Mouse (Mus musculus) thymus, postnatal 36 days (tissue): ENCODE data around the gene Hdac9.

Experiments
- DNase-seq, 2 experiments: peaks; one replicate each; pipeline ENCODE4 v3.0.0; 2022; ENCODE audit warnings: mixed read lengths in 2 of 2

The Hdac9 gene

DNA sequence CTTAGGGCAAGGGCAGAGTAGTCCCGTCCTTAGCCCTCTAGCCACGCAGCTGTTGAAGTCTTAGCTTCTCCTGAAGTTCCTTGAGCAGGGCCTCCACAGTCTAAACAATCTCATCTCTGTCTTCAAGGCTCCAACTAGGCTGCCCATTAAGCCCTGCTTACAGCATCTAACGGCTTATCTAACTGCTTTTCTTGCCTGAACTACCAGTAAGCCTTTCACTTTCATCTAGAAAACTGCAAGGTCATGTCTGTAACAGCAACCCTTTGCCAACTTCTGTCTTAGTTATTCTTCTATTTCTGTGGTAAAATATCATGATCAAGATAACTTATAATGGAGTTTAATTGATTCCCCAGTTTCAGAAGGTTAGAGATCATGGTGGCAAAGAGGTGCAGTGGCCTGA is 704.7 kb downstream of the Hdac9 start:
- no peak for DNase-seq

DNA sequence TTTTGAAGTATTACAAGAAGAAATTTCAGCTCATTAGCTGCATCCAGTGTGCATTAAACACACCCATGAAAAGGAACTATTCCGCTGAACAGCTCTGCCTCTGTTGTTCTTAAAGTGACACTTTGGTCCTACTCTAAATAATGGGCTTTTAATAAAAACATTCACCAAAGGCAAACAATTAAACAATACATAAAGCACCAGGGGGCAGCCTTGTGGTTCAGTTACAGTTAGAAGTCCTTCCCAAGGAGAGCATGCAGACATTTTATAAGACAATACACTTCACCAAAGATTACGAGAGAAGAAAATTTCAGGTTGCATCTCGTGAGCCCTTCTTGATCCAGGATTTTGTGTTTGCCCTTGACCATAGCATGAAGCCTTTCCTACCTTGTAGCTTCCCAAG is 715.4 kb downstream of the Hdac9 start:
- DNase-seq: no peak

DNA sequence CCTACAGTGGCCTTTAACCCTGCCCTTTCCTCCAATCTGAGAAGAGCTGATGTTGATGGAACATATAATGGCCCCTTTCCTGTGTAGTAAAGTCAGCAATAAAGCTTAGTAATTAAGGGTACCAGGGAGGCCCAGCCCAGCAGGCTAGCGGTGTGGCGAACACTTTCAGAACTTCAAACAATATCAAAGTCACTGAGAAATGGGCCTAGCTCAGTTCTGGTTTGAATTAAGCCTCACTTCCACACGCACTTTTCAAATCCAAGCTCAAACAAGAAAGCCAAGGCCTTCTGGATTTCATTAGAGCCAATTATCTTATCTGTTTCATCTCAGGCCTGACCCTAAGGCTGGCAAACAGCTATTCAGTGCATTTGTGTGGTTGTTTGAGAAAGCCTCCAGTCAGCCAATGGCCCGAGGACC is 716.9 kb downstream of the Hdac9 start:
- DNase-seq: no peak

DNA sequence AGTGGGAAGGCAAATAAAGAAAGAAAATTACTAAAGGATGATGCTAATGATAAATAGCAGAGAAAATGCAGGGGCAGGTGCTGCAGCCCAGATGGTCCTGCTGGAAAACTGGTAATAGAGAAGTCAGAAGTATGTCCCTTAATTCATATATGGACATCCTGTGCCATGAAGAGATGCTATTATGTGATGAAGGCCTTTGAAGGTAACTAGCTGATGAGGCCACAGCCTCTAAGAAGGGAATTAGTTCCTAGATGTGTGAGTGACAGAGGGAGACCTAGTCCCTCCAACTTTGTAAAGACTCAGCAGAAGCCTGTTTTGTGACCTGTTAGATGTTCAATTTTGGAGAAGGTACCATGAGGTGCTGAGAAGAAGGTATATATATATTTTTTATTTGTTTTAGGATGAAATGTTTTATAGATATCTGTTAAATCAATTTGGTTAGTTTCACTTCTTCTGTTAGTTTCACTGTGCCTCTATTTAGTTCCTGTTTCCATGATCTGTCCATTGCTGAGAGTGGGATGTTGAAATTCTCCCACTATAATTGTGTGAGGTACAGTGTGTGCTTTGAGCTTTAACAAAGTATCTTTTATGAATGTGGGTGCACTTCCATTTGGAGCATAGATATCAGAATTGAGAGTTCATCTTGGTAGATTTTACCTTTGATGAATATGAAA is 721.6 kb downstream of the Hdac9 start:
- no peak for DNase-seq

DNA sequence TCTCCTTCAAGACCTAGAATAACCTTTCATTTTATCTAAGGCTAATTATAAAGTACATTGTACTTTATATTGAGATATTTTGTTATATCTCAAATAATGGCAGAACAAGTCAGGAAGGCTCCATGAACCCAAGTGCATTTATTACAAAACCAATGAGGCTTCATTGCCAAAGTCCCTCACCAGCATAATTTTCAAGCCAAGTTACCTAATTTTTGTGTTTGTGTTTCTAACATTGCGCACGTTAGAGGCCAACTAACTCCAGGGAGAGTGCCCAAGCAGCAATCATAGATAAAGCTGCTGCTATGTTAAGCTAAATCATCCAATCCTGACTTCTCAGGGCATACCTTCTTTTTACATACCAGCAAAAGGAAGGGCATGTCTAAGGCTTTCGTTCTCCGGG is 722.8 kb downstream of the Hdac9 start:
- no peak for DNase-seq

DNA sequence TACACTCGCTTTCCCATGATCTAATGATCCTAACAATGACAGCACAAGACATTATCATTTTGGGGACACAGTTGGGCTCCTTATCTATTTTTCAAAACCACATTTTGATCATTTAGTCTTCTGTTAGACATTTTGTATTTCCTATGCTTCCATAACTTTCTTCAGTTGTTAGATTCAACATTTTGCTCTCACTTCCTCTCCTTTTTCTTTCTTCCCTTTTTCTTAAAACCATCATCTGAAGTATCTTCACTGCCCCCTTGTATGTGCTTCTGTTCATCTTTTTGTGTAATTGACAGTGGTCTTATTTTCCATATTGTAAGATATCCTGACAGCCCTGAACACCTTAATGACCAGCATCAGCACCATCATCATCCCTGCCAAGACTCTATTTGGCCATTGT is 725.6 kb downstream of the Hdac9 start:
- no peak for DNase-seq

DNA sequence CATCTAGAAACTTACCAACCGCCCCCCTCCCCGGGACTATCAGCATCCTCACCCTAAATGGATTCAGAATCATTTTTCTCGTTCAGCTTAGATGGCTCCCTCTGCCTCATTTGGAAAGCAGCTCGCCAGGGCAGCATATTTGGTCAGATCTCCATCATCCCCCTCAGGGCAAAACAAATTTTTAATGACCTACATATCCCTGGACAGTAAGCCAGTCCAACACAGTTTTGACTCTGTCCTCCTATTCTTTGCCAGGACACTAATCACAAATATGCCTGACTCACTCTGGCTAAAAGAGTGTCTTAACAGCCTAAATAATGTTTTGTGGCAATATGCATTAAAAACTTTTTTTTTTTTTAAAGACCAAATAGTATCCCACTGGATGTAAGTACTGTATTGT is 738.0 kb downstream of the Hdac9 start:
- no peak for DNase-seq

DNA sequence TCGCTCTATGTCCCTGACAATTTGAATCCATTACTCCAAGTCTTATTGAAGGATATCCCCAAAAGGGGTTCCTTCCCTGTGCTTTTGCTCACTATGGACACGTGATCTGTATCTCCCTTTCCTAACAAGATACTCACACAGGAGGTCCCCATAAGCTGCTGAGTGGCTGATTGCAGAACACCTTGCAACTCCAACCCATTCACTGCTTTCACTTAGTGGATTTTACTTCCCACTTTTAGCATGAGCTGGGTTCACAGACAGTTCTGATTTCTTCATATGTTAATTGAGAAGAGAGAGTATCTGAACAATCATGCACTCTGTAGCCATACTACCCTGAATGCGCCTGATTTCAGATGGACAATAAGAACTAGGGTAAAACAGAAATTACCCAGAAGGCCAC is 740.1 kb downstream of the Hdac9 start:
- DNase-seq: no peak

DNA sequence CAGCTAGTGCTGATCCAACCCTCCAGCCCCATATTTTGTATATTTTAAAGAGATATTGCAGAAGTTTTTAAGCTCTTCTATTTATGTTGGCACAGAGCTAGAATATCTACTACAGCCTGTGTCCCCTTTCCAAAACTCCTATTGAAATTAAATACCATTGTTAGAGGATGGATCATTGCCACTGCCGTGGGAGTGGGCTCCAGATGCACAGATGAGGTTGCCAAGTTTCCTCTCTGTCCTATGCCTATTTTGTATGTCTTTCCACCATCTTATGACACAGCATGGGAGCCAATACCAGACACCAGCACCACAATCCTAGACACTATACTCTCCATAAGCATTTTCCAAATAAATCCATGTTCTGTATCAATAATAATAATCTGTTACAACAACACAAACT is 743.9 kb downstream of the Hdac9 start:
- no peak for DNase-seq

DNA sequence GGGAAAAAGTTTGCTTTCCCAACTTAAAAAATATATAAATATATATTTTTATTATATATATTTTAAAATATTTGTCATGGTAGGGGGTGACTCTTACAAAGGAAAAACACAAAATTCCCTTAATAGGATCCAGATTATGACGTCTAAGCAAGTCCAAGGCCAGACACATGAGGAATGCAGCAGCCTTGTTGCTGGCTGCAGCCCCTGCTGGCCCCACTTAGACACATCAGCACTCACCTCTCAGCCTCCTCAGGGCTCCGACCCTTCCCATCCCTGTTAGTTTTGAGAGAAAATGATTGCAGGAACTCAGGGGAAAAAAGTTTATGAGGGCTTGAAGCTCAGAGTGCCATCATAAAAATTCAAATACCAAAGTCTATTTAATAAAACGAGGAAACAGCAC is 746.3 kb downstream of the Hdac9 start:
- no peak for DNase-seq

DNA sequence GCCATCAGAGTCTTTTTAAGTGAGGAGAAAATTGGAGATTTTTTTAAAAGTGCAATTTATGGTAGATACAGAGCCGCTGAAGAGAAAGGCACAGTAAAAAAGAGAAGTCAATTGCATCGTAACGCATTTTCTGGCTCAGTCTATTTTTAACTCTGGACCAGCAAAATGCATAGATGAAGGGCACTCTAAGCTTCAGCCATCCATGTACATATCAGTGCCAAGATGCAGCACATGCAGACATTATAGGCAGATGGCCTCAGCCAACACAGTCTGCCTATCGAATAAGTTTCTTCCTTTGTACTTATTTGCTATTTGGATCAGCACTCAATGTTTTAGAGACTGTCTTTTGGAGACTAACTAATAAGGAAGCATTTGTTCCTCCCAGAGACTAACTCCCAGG is 751.2 kb downstream of the Hdac9 start:
- no peak for DNase-seq

DNA sequence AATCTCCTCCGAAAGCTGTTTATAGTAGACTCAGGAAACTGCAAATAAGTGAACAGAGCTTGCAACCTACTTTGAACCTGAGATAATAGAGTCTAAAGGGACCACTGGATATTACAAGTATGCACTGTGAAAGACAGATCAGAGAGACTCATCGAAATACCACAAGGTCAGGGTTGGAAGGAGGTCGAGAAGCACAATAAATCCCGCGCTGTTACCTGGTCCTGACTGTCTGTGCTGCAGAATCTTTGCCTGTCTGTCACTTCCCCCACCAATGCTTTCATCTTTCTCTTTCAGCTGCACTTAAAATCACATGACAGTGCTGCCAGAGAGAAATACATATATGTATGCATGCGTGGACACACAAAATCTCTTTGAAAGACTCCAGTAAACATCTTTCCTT is 760.6 kb downstream of the Hdac9 start:
- DNase-seq: no peak

DNA sequence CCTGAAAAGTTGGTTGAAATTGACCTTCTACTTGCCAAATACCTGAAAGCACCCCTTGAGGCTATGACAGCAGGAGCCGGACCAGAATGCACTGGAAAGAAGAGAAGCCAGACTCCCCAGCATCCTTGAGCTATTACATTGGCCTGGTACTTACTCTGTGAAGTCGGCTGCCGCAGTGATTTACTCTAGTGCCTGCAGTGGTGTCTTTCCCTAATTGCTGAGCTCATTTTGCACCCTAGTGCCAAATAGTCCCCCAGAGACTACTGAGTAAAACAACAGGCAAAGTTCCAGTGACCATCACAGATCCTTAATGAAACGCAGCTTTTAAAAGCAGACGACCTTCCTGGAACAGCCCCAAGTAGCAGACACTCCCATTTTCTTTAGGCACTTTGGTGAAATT is 761.2 kb downstream of the Hdac9 start:
- DNase-seq: no peak

DNA sequence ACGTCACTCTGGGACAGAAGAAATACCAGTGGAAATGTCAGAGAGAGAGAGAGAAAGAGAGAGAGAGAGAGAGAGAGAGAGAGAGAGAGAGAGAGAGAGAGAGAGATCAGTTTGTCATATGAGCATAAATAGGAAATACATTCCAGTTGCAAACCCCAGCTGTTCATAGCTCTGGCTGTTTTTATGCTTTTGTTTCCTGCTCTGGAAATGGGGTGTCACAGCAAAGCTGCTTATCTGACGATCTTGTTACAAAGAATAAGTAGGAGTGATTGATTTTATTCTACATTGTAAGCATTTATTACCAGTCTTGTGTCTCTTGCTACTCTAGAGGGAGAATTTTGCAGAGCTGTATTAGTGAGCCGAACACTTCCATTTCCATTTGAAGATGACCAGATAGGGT is 762.1 kb downstream of the Hdac9 start:
- no peak for DNase-seq

DNA sequence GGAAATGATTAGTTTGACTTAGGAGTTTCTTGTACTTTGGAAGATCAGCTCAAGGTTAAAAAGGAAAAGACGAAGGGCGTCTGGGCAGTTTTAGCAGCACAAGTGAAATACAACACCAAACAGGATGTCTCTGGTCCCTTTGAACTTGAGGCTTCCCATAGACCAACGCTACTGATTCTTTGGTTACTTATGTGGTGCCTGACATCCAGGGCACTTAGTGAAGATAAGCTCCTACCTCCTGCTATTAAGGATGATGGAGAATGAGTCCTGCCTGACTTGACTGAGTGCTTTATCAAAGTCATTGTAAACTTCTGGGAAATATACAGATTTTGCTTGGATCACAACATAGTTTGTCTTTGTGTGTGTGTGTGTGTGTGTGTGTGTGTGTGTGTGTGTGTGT is 765.6 kb downstream of the Hdac9 start:
- DNase-seq: no peak

DNA sequence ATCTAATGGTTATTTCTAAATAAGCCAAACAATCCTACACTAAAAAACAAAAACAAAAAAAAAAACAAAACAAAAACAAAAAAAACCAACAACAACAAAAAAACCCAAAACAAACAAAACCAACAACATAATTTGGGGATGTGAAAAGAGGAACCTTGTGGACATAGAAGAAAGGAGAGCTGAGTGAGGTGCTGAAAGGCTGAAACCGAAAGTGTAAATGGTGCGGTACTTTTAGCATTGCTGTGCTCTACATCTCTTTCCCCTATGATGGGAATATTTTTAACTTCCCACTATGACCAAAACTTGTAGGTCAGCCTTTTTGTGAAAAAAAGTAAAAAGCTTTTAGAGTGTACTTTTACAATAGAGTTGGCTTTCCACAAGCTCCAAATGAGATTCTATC is 774.2 kb downstream of the Hdac9 start:
- no peak for DNase-seq

DNA sequence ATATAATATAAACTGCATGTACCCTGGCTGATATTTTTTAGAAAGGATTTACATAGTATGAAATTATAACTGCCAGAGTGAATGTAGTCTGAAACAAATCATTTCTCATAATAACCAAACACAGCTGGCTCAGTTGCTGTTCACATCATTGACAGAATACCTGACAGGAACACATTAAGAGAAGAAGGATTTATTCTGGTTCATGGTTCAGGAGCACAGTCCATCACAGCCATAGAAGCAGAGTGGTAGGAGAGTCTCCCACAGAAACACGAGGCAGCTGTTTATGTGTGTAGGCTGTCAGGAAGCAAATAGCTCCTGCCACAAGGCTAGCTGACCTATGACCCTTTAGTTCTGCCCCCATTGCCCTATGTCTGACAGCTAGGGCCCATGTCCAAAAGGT is 803.6 kb downstream of the Hdac9 start:
- no peak for DNase-seq

DNA sequence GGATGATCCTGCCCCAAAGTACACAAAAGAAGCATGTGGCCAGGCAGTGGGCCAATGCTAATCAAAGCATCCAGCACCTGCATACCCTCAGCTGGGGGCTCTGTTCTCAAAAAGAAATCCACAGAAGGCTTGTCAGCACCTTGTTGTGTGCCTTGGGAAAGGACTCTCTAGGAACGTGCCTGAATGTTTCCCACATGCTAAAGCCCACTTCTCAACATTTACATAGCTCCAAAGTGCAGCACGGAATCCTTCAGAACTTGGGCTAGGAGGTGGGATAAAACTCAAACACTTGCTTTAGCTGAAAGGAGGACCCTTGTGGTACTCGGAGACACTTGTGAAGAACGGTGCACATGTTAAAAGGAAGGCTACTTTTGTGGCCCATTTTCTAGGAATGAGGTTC is 823.9 kb downstream of the Hdac9 start:
- DNase-seq: no peak

DNA sequence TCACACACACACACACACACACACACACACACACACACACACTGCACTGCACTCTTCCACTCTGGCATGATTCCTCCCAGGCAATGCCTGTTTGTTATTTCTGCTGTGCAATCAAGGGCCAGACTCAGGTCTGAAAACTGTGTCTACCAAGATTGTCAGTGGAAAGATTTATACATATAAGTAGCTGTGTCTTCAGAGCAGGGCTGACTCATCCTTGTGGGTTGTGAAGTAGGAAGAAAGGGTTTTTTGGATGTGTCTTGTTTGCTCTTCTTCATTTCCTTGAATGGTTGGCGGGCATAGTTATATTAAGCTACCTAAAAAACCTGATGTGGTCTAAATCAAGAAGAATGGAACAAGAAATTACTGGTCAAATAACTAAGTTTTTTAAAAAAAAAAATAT is 825.0 kb downstream of the Hdac9 start:
- DNase-seq: no peak

DNA sequence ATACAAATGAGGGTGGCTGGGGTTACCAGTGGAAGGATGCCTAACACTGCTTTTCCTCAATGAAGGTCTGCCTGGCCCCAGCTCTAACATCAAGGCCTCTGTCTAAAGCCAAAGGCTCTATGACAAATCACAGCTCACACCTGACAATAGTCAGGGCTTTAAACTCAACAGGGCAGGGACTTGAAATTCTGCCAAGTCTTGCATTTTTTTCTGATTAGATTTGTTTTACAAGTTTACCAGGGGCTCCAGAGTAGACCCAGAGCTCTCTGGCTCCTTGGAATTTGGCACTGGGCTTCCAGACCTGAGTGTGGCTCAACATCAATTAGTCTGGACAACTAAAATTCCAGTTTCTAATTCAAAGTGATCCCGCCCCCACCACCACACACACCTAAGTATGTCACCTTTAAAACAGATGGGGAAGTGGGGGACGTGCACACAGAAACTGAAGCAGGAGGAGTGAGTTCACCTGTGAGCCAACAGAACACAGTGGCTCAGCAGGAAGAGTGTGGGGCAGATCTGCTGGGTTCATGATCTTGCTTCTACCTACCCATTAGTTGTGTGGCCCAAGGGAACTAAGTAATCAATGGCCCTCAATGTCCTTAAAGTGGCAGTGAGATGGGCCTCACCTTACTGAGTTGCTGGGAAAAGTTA is 829.5 kb downstream of the Hdac9 start:
- no peak for DNase-seq

DNA sequence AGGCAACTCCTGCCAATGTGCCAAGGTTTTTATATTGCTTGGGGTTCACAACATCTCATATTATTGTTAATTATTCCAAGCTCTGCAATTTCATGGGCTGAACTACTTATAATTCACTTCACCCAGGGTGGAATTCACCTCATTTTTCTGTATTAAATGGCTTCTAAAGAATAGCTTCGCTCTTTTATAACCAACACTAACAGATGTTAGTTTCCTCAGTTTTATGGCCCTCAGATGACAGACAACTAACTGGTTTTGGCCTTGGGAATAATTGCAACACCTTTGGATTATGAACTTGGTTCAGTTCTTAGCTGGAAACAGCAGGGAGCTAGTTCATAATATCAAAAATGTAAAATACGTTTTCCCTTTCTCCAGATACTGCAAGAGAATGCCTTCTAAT is 839.9 kb downstream of the Hdac9 start:
- DNase-seq: no peak

DNA sequence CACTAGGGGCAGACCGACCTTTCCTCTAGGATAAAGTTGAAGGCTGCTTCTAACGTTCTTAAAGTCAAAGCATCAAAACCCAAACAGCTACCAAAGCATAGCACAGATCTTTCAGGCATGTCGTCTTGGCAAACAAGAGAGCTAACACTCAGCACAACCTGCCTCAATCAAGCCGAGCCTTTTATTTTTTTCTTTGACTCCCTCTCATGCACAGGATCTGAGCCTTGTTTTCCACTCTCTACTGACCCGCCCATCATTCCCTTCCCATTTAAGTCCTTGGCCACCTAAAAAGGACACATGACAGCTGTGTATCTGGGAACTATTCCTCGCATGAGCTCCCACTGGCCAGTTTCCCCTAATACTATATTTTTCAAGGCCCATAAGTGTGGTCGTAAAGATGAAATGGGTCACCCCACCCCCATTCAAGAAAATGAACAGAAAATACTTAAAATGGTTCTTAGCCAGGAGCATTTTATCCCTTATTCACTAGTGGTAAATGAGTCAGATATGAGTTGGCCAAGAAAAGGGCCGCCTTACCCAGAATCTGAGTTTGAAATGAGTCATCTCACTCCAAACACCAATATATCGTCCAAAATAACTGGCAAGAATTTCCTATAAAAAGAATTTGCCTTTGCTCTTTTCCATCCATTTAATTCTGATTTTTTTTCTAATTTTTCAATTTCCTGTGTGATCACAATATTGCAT is 840.9 kb downstream of the Hdac9 start:
- DNase-seq: no peak

DNA sequence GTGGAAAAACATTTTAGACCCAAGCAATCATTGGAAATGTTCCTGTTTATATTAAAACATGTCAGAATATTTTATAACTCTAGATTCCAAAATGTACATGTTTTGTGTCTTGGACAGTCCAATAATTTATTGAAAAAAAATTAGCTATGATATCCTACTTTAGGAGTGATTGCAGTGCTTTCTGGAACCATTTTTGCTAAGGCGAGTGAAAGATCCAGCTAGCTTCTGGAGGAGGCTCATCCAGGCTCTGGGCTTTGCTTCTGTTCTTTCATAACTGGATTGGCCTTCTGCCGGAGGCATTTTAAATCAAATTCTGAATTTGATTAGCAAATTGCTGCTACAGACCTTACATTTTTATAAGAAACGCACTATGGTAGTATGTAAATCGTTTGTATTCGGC is 864.4 kb downstream of the Hdac9 start:
- DNase-seq: no peak

DNA sequence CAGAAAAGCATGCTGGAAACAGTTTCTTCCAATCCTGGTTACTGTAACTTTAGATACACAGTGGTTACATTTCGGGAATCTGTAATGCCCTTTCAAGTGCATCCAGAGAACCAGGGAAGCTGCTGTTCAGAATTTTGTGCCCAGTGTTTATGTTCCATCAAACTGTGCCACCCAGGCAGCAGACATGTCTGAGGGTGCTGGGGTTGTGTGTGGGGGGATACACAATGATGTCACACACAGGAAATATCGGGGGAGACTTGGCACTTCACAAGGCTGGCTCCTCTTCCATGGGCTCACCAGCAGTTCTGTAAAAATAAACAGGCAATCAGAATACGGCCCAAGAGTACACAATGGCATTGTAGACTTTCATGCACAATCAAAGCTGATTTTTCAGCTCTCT is 864.9 kb downstream of the Hdac9 start:
- DNase-seq: no peak

DNA sequence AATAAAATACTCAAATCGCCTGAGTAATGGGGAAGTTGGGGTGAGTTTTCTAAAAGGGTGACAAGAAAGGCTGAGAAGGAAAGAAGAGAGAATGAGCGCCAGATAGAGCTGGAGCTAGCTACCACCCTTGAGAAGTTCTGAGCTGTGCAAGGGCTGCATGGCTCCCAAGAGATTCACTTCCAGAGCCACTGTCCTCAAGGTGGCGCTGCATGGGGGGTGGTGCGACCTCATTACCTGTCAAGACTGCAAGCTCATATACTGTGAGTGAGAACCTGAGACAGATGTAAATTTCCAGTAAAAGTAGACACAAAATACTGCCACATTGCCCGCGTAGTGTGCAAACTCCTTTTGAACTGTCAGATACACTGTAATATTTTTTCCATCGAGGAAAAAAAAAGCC is 865.8 kb downstream of the Hdac9 start:
- peak; percentile 10 to 12 for DNase-seq
